Mouse (Mus musculus): ENCODE measurements around the gene Tmem28. TPM values are rescaled to one million over a fixed set of nuclear protein-coding genes. Genes with fewer than 3 reads are reported as not detected.

The Tmem28 gene
- not detected in 2 replicates for polyA plus RNA-seq (2012; ENCODE audit: insufficient read depth, low replicate concordance)

- H3K9me3 ChIP-seq = peaks cover 24% of the 10 kb centered on the region
Observed at GRCm38 (mm10) chrX:99820790-99821395, at the start of gene Tmem28. Tmem28 (plus strand) TSS chrX:99821021.

DNA sequence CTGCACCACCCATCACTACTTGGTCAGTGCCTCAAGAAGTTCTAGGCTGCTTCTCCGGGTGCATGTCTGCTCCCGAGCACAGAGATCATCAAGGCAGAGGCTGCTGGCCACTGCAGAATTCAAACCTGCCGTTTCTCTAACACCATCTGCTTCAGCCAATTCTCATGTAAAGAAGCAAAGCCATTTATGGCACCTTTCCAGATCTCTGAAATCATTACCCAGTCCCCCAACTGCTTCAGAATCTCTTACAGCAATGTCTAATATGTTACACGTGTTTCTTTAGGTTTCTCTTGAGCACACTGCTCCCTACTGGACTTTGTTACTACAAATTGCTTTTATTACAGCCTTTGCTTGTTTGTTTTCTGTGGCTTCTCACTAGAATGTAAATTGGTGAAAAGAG is 40.5 kb upstream of the Tmem28 start:
- no peaks in the 10 kb centered on the region for H3K36me3 ChIP-seq (replicated peaks; ENCODE audit: low read length)
- H3K4me3 ChIP-seq (replicated peaks) = no peak overlapping the region
- H3K4me1 ChIP-seq = no peaks in the 10 kb centered on the region
- H3K9me3 ChIP-seq = peaks cover 3% of the 10 kb centered on the region; the same call in 1 of the 2 replicates
- TF ChIP-seq GATA1 (IDR thresholded peaks at IDR 0.05; ENCODE audit: borderline replicate concordance, low read length) (no peak), FLI1 (IDR thresholded peaks at IDR 0.05; ENCODE audit: low read length) (no peak)
- peaks cover 18% of the 10 kb centered on the region for H3K27me3 ChIP-seq (replicated peaks)

More at GRCm38 (mm10) chrX:99820790-99821395, at the start of gene Tmem28:
- Histone ChIP-seq H3K4me1 (peaks cover 9% of the 10 kb centered on the region; the same call in 1 of the 2 replicates), H3K27me3 (replicated peaks) (peaks cover 81% of the 10 kb centered on the region), H3K36me3 (replicated peaks; ENCODE audit: low read length) (no peaks in the 10 kb centered on the region), H3K4me3 (replicated peaks) (peak within 1 kb of the TSS; percentile 65)
- TF ChIP-seq FLI1 (IDR thresholded peaks at IDR 0.05; ENCODE audit: low read length) (no peak), GATA1 (IDR thresholded peaks at IDR 0.05; ENCODE audit: borderline replicate concordance, low read length) (no peak)

- Histone ChIP-seq H3K27me3 (replicated peaks) (peaks cover 14% of the 10 kb centered on the region), H3K36me3 (replicated peaks; ENCODE audit: low read length) (no peaks in the 10 kb centered on the region), H3K9me3 (no peaks in the 10 kb centered on the region), H3K4me1 (no peaks in the 10 kb centered on the region), H3K4me3 (replicated peaks) (no peak overlapping the region)
- no peak for TF ChIP-seq GATA1 (IDR thresholded peaks at IDR 0.05; ENCODE audit: borderline replicate concordance, low read length)
- TF ChIP-seq FLI1 (IDR thresholded peaks at IDR 0.05; ENCODE audit: low read length) = no peak
Observed at GRCm38 (mm10) chrX:99808375-99808774, 12.4 kb upstream of the Tmem28 start.

- H3K4me3 ChIP-seq (replicated peaks) = peak overlapping the region; percentile 65
- no peak for TF ChIP-seq GATA1 (IDR thresholded peaks at IDR 0.05; ENCODE audit: borderline replicate concordance, low read length)
- TF ChIP-seq FLI1 (IDR thresholded peaks at IDR 0.05; ENCODE audit: low read length) = no peak
- H3K9me3 ChIP-seq = peaks cover 24% of the 10 kb centered on the region
- peaks cover 74% of the 10 kb centered on the region for H3K27me3 ChIP-seq (replicated peaks)
- no peaks in the 10 kb centered on the region for H3K36me3 ChIP-seq (replicated peaks; ENCODE audit: low read length)
- peaks cover 9% of the 10 kb centered on the region; the same call in 1 of the 2 replicates for H3K4me1 ChIP-seq
Observed at GRCm38 (mm10) chrX:99819395-99819935, 1.4 kb upstream of the Tmem28 start.

GRCm38 (mm10) chrX:99819936-99820789 is 658 bp upstream of the Tmem28 start:
- peaks cover 77% of the 10 kb centered on the region for H3K27me3 ChIP-seq (replicated peaks)
- TF ChIP-seq FLI1 (IDR thresholded peaks at IDR 0.05; ENCODE audit: low read length) (no peak), GATA1 (IDR thresholded peaks at IDR 0.05; ENCODE audit: borderline replicate concordance, low read length) (no peak)
- peaks cover 9% of the 10 kb centered on the region; the same call in 1 of the 2 replicates for H3K4me1 ChIP-seq
- H3K4me3 ChIP-seq (replicated peaks) = peak overlapping the region; percentile 65
- H3K36me3 ChIP-seq (replicated peaks; ENCODE audit: low read length) = no peaks in the 10 kb centered on the region
- peaks cover 24% of the 10 kb centered on the region for H3K9me3 ChIP-seq

DNA sequence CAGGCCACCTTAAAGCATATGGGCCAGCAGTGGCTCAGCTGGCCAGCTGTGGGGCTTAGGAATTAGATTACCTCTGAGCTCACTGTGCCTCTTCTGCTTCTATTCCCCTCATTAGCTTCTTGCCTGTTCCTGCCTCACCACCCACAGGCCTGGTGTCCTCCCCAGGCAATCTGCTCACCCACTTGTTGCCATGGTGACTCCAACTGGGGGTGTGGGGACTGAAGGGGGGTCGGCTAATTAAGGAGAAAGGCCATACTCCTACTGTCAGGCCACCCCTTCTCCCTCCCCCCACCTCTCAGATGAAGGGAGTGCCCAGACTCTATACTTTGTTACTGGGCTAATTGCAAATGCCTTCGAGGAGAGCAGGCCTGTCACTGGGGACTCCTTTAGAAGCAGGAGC is 21.3 kb downstream of the Tmem28 start:
- TF ChIP-seq FLI1 (IDR thresholded peaks at IDR 0.05; ENCODE audit: low read length) = no peak
- no peak for TF ChIP-seq GATA1 (IDR thresholded peaks at IDR 0.05; ENCODE audit: borderline replicate concordance, low read length)
- peaks cover 50% of the 10 kb centered on the region for H3K27me3 ChIP-seq (replicated peaks)
- no peaks in the 10 kb centered on the region for H3K9me3 ChIP-seq

GRCm38 (mm10) chrX:99853261-99853741 is 32.5 kb downstream of the Tmem28 start:
- Histone ChIP-seq H3K9me3 (no peaks in the 10 kb centered on the region), H3K4me3 (replicated peaks) (peak overlapping the region; percentile 88), H3K27me3 (replicated peaks) (peaks cover 42% of the 10 kb centered on the region), H3K4me1 (peaks cover 7% of the 10 kb centered on the region), H3K36me3 (replicated peaks; ENCODE audit: low read length) (no peaks in the 10 kb centered on the region)
- no peak for TF ChIP-seq FLI1 (IDR thresholded peaks at IDR 0.05; ENCODE audit: low read length)
- no peak for TF ChIP-seq GATA1 (IDR thresholded peaks at IDR 0.05; ENCODE audit: borderline replicate concordance, low read length)

More for the DNA sequence above, 21.3 kb downstream of the Tmem28 start:
- no peaks in the 10 kb centered on the region for H3K36me3 ChIP-seq (replicated peaks; ENCODE audit: low read length)
- no peak overlapping the region for H3K4me3 ChIP-seq (replicated peaks)
- no peaks in the 10 kb centered on the region for H3K4me1 ChIP-seq

DNA sequence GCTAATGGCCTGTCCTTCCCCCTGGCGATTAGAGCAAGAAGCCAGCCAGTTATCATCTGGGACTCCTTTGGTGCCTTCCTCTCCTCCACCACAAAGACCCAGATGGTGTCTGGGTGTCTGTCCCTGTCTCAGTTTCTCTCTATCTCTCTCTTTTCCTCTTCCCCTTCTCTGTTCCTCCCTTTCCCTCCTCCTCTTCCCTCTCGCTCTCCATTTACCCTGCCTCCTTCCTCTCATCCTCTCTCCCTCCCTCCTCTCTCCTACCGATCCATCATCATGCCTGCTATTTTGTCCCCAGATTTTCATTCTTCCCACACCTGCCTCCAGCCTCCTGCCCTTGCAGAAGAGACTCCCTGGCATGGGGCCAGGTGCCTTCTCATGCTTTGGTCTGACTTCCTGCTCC is 33.0 kb downstream of the Tmem28 start:
- peaks cover 7% of the 10 kb centered on the region for H3K4me1 ChIP-seq
- H3K27me3 ChIP-seq (replicated peaks) = peaks cover 42% of the 10 kb centered on the region
- H3K9me3 ChIP-seq = no peaks in the 10 kb centered on the region
- no peaks in the 10 kb centered on the region for H3K36me3 ChIP-seq (replicated peaks; ENCODE audit: low read length)
- no peak for TF ChIP-seq FLI1 (IDR thresholded peaks at IDR 0.05; ENCODE audit: low read length)
- TF ChIP-seq GATA1 (IDR thresholded peaks at IDR 0.05; ENCODE audit: borderline replicate concordance, low read length) = no peak
- no peak overlapping the region for H3K4me3 ChIP-seq (replicated peaks)

- Histone ChIP-seq H3K9me3 (no peaks in the 10 kb centered on the region), H3K4me1 (no peaks in the 10 kb centered on the region), H3K36me3 (replicated peaks; ENCODE audit: low read length) (no peaks in the 10 kb centered on the region), H3K27me3 (replicated peaks) (peaks cover 35% of the 10 kb centered on the region), H3K4me3 (replicated peaks) (no peak overlapping the region)
- TF ChIP-seq GATA1 (IDR thresholded peaks at IDR 0.05; ENCODE audit: borderline replicate concordance, low read length) (no peak), FLI1 (IDR thresholded peaks at IDR 0.05; ENCODE audit: low read length) (no peak)
Observed at GRCm38 (mm10) chrX:99872228-99872627, 51.4 kb downstream of the Tmem28 start.
